Mouse (Mus musculus) G1E (cell line): ENCODE results near the gene Pcolce.

Source experiments
- CTCF ChIP-seq: IDR thresholded peaks from 2 replicates; pipeline ENCODE4 v1.5.1; 2012; ENCODE audit warnings: low read depth, low read length, inconsistent platforms, mixed read lengths
- GATA1 ChIP-seq: IDR thresholded peaks from 2 replicates; pipeline ENCODE4 v1.6.1; 2012; ENCODE audit warnings: borderline replicate concordance, low read length, inconsistent platforms, mixed read lengths
- GATA2 ChIP-seq: IDR thresholded peaks from 2 replicates; pipeline ENCODE4 v1.6.1; 2012; ENCODE audit warnings: low read depth, low read length, inconsistent platforms, borderline replicate concordance
- POLR2AphosphoS5 ChIP-seq: IDR thresholded peaks from 2 replicates; pipeline ENCODE4 v1.6.1; 2012; ENCODE audit warnings: low read depth, low read length, inconsistent platforms; ENCODE audit not compliant: insufficient replicate concordance
- TAL1 ChIP-seq: conservative IDR thresholded peaks from 2 replicates; pipeline ENCODE4 v1.6.1; 2012; ENCODE audit warnings: low read depth, low read length, inconsistent platforms, mixed read lengths

GRCm38 (mm10) chr5:137600281-137600618, 13.3 kb downstream of the Pcolce start:
- TF ChIP-seq CTCF = no peak
- TF ChIP-seq GATA1 = no peak
- no peak for TF ChIP-seq GATA2
- no peak for TF ChIP-seq TAL1
- TF ChIP-seq POLR2AphosphoS5 = no peak
